Mouse (Mus musculus) urinary bladder, postnatal 36 days (tissue): Measurements from ENCODE around the gene Med9.

Experiments
- DNase-seq, 2 experiments: peaks; one replicate each; pipeline ENCODE4 v3.0.0; 2022; ENCODE audit warnings: low spot score in 2 of 2, mixed read lengths in 1 of 2

The Med9 gene

GRCm38 (mm10) chr11:59994318-59994717 is 46.3 kb downstream of the Med9 start:
- no peak for DNase-seq

DNA sequence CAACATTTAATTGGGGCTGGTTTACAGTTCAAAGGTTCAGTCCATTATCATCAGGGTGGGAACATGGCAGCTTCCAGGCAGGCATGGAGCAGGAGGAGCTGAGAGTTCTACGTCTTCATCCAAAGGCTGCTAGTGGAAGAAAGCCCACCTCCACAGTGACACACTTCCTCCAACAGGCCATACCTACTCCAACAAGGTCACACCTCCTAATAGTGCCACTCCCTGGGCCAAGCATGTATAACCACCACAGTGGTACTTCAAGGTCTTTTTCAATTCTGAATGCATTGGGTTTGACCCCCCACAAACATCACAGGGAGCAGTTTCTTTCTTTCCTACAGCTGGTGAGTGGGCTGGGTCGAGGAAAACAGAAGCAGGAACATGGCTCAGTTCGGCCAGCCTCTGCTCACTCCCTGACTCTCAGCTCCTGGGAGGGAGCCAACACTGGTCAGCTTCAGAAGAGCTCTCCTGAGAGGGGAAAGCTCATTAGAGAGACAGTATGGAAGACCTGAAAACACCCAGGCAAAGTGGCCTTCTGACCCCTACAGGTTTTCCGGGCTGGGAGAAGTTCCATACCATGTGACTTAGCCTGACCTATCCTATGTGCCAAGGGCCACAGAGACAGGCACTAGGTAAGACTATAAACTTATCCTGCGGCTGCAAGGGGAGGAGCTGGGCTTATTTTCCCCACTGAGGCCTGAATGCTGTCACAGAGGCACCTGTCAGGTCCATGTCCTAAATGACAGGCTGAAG is 53.4 kb downstream of the Med9 start:
- DNase-seq, result no peak

DNA sequence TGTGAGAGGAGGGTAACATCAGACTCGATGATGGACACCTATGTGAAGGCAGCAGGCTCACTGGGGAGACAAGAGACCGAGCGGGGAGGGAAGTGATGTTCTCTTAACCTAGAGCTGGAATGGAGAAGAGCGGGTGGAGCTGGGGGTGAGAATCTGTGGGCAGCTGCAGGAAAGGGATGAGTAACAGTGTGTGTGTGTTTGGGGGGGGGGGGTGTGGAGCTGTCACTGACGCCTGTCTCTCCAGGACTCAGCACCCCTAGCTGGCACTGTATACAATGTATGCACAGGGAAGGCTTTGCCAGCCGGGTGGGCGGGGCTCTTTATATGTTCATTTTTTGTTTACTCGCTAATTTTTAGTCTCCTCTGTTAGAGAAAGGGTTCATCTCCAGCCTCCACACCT is 55.8 kb downstream of the Med9 start:
- DNase-seq, result no peak

DNA sequence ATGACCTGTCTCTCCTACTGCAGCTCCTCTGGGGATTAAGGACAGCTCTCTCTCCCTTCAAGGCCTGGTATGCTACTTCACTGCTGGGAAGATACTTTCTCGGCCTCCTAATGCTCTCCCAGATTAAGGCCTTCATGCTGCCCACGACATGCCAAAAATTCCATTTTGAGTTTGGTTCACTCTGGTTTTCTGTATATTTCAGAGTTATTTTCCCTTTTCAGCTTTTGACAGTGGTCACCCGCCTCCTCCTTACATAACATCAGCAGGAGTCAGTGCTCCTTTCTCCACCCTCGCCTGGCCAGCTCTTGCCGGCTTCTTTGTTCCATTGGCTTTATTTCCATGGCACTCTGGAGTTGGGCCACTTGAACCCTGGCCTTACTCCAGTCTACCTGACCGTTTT is 56.7 kb downstream of the Med9 start:
- no peak for DNase-seq

DNA sequence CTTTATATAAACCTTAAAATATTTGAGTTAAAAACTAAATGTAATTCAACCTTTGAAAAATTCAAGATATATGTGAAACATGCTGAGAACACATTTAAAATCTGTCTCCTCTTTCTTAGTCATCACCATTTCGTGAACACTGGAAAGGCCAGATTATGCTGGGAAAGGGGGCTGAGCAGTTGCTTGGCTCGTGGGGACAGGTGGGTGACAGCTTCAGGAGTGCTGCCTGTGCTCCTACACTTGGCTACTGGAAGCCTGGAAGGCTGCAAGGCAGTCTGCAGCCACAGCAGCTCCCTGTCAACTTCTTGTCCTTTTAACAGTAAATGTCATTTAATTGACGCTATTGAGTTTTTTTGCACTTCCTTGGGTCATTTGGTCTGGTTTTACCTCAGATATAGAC is 57.9 kb downstream of the Med9 start:
- no peak for DNase-seq

- DNase-seq, result no peak
Measured at GRCm38 (mm10) chr11:60009451-60009850, 61.4 kb downstream of the Med9 start.

- DNase-seq, result no peak
Measured at GRCm38 (mm10) chr11:60011516-60011915, 63.5 kb downstream of the Med9 start.
